Mouse (Mus musculus) layer of hippocampus, postnatal 14 days (tissue): Measurements from ENCODE around the gene Tbxa2r. TPM values are rescaled to one million over a fixed set of nuclear protein-coding genes. Genes with fewer than 3 reads are reported as not detected.

ENCODE experiments used
- DNase-seq, 2 experiments: peaks; one replicate each; pipeline ENCODE4 v3.0.0; 2021 to 2022; ENCODE audit warnings: low spot score in 2 of 2, mixed read lengths in 1 of 2
- total RNA-seq, 2 experiments: library from RNA; stranded (reverse); gene quantifications; 2 replicates each; pipeline ENCODE4 v1.2.3; 2021

The Tbxa2r gene
- total RNA-seq, 2 experiments from 2014 or later: 1.8 to 2.2 TPM

- DNase-seq: no peak
These were observed 28.8 kb upstream of the Tbxa2r start for GRCm38 (mm10) chr10:81299585-81300351.

GRCm38 (mm10) chr10:81300352-81300907 lies 28.1 kb upstream of the Tbxa2r start:
- DNase-seq: no peak

- DNase-seq: no peak
These were observed 27.2 kb upstream of the Tbxa2r start for GRCm38 (mm10) chr10:81301321-81301720.

GRCm38 (mm10) chr10:81302288-81302687 lies 26.2 kb upstream of the Tbxa2r start:
- DNase-seq: no peak

- no peak for DNase-seq
These were observed 25.7 kb upstream of the Tbxa2r start for GRCm38 (mm10) chr10:81302781-81303218.

GRCm38 (mm10) chr10:81303258-81303657 lies 25.3 kb upstream of the Tbxa2r start:
- DNase-seq: no peak

GRCm38 (mm10) chr10:81303761-81304160 lies 24.8 kb upstream of the Tbxa2r start:
- no peak for DNase-seq

GRCm38 (mm10) chr10:81304597-81305238 lies 23.8 kb upstream of the Tbxa2r start:
- DNase-seq: no peak

- no peak for DNase-seq
These were observed 22.9 kb upstream of the Tbxa2r start for GRCm38 (mm10) chr10:81305663-81306062.

- DNase-seq: no peak
These were observed 22.3 kb upstream of the Tbxa2r start for GRCm38 (mm10) chr10:81306173-81306668.

- DNase-seq: no peak
These were observed 21.5 kb upstream of the Tbxa2r start for GRCm38 (mm10) chr10:81306837-81307682.

GRCm38 (mm10) chr10:81309571-81309970 lies 19.0 kb upstream of the Tbxa2r start:
- DNase-seq: no peak

- no peak for DNase-seq
These were observed 14.9 kb upstream of the Tbxa2r start for GRCm38 (mm10) chr10:81313581-81313980.

- no peak for DNase-seq
These were observed 14.3 kb upstream of the Tbxa2r start for GRCm38 (mm10) chr10:81314201-81314600.

GRCm38 (mm10) chr10:81315587-81315986 lies 12.9 kb upstream of the Tbxa2r start:
- no peak for DNase-seq

GRCm38 (mm10) chr10:81316338-81317060 lies 12.0 kb upstream of the Tbxa2r start:
- DNase-seq: no peak

GRCm38 (mm10) chr10:81317273-81317672 lies 11.3 kb upstream of the Tbxa2r start:
- no peak for DNase-seq

- DNase-seq: no peak
These were observed 9.8 kb upstream of the Tbxa2r start for GRCm38 (mm10) chr10:81318589-81319329.

GRCm38 (mm10) chr10:81319330-81319699 lies 9.2 kb upstream of the Tbxa2r start:
- no peak for DNase-seq
